Mouse (Mus musculus): Measurements from ENCODE around the gene Syde1. TPM values are rescaled to one million over a fixed set of nuclear protein-coding genes. Genes with fewer than 3 reads are reported as not detected.
A peak's percentile ranks its signal among the peaks of the same experiment; 100 is the strongest.
"Not testable (repeated sequence)": the region's sequence is repeated elsewhere in the genome, so short reads cannot be mapped to it uniquely, and the experiment has no call there.

Gene Syde1
- polyA plus RNA-seq (2015; fragmentation: Nextera tagmentation; extraction: Ambion mirVana): 13.0 and 14.8 TPM in 2 replicates

DNA sequence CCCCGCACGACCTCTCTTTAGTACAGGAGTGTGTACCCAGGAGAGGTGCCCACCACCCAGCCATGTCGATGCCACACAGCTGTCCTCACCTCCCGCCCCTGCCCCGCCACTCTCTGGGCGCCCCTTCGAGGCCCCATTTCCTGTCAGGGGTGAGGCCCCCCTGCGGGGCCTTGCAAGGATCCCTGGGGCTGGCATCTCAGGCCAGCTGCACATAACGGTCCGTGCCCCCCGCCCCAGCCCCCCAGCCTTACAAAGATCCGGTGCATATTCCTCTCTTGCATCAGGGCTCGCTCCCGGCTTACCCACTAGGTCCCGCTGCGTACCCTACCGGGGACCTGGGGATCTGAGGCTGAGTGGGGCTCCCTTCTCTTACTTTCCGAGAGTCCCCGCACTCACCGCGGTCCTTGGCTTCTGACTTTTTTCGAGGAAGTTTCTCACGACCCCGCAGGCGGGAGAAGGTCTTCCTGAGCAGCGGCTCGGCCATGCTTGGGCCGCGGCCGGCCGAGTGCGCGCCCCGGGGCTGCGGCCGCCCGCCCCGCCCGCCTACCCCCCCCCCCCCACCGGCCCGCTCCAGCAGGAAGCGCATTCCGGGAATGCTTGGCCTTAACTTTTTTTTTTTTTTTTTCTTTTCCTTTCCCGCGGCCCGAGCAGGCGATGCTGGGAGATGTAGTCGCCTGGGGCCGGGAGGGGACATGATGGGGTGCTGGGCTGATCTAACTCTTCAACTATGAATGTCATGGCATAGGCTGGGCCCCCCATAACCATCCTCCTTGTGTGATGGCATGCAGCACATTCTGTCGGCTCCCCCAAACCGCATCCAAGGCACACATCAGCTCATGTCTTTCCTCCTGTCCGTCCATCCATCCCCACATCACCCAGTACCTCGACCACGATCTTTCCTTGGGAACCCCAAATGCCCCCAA lies at the start of gene Syde1:
TSS of gene Syde1 (minus strand) at position 559 of the 923 bp plus-strand sequence.
- Histone ChIP-seq H3K9ac (peak within 1 kb of the TSS; percentile 90), H3K4me3 (peak within 1 kb of the TSS; percentile 93), H3K9me3 (replicated peaks) (no peaks in the 10 kb centered on the region), H3K27ac (peak within 1 kb of the TSS; percentile 94), H3K4me2 (peak within 1 kb of the TSS; percentile 84), H3K36me3 (peaks cover 27% of the 10 kb centered on the region), H3K4me1 (replicated peaks) (peaks cover 16% of the 10 kb centered on the region), H3K27me3 (no peaks in the 10 kb centered on the region)
- WGBS: 3% methylated on average over 54 of the region's 54 CpGs
- peak; percentile 82 for ATAC-seq (replicated peaks; ENCODE audit: insufficient number of reproducible peaks, insufficient read depth, low FRiP score, low read depth)

DNA sequence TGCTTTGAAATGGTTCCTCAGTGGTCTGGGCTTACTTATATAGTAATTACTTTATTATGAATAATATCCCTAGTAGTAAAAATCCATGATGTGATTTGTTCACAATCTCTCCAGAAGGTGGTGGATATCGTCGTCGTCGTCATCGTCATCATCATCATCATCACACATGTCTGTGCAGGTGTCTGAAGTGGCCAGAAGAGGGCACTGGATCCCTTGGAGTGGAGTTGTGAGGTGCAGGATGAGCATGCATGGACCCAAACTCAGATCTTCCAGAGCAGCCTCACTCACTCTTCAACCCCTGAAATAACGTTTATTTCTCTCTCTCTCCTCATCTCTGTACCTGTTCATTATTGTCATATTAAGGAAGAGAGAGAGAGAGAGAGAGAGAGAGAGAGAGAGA lies 40.5 kb upstream of the Syde1 start:
- no peaks in the 10 kb centered on the region for H3K36me3 ChIP-seq

DNA sequence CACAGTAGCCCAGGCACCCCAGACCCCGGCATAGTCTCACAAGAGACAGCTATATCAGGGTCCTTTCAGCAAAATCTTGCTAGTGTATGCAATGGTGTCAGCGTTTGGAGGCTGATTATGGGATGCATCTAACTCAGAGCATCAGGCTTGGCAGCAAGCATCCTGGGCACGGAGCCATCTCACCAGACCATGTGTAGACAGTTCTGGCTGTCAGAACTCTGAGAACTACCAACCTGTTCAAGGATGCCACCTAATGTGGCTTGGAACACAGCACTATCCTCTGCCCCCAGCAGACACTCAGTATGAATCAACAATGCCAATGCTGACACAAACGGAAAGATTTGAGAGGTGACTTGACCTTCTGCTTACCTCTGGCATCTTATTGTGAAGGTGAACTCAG lies 38.4 kb upstream of the Syde1 start:
- Histone ChIP-seq H3K4me3 (no peak overlapping the region), H3K4me2 (no peak overlapping the region), H3K27ac (no peak overlapping the region), H3K4me1 (replicated peaks) (no peaks in the 10 kb centered on the region), H3K9ac (no peak overlapping the region), H3K27me3 (no peaks in the 10 kb centered on the region), H3K36me3 (no peaks in the 10 kb centered on the region), H3K9me3 (replicated peaks) (no peaks in the 10 kb centered on the region)
- ATAC-seq (replicated peaks; ENCODE audit: insufficient number of reproducible peaks, insufficient read depth, low FRiP score, low read depth): no peak
- 68% methylated on average over 4 of the region's 4 CpGs for WGBS

More for the DNA sequence above, 40.5 kb upstream of the Syde1 start:
- Histone ChIP-seq H3K4me1 (replicated peaks) (no peaks in the 10 kb centered on the region), H3K27ac (no peak overlapping the region), H3K4me3 (no peak overlapping the region), H3K4me2 (no peak overlapping the region), H3K9ac (no peak overlapping the region), H3K9me3 (replicated peaks) (no peaks in the 10 kb centered on the region), H3K27me3 (no peaks in the 10 kb centered on the region)
- WGBS: 17% methylated on average over 6 of the region's 6 CpGs
- ATAC-seq (replicated peaks; ENCODE audit: insufficient number of reproducible peaks, insufficient read depth, low FRiP score, low read depth): no peak

DNA sequence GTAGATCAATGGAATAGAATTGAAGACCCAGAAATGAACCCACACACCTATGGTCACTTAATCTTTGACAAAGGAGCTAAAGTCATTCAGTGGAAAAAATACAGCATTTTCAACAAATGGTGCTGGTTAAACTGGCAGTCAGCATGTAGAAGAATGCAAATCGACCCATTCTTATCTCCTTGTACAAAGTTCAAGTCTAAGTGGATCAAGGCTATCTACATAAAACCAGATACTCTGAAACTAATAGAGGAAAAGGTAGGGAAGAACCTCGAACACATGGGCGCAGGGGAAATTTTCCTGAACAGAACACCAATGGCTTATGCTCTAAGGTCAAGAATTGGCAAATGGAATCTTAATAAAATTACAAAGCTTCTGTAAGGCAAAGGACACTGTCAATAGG lies 31.4 kb upstream of the Syde1 start:
- not testable (repeated sequence) for ATAC-seq (replicated peaks; ENCODE audit: insufficient number of reproducible peaks, insufficient read depth, low FRiP score, low read depth); H3K36me3 ChIP-seq; H3K27ac ChIP-seq; H3K9ac ChIP-seq; H3K4me3 ChIP-seq; H3K4me1 ChIP-seq (replicated peaks); H3K4me2 ChIP-seq; H3K9me3 ChIP-seq (replicated peaks); H3K27me3 ChIP-seq
- WGBS: 72% methylated on average over 3 of the region's 3 CpGs

DNA sequence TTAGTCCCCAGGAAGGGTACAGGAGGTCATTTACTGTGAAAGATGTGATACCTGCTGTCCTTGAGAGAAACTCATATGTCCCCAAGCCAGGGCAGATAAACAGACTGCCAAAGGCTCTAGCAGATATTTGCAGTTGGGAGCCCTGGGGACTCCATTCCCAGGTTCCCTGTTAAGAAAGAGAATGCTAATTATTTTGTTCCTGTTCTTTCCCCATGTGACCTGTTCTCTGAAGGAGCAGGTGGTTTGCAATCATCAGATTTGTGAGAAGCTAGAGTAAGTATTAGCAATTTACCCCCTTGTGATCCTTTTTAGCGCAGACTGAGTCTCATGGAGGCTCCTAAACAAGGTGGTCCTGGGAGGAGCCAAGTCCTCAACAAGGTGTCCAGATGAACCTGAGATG lies 26.2 kb upstream of the Syde1 start, which contains the start of gene Olfr1357:
TSS of gene Olfr1357 (minus strand) at position 101 of the 400 bp plus-strand sequence.
- H3K27me3 ChIP-seq: no peaks in the 10 kb centered on the region
- 77% methylated on average over 1 of the region's 1 CpGs for WGBS
- no peak for ATAC-seq (replicated peaks; ENCODE audit: insufficient number of reproducible peaks, insufficient read depth, low FRiP score, low read depth)
- H3K4me3 ChIP-seq: no peak within 1 kb of the TSS
- no peak within 1 kb of the TSS for H3K4me2 ChIP-seq
- no peaks in the 10 kb centered on the region for H3K4me1 ChIP-seq (replicated peaks)
- no peaks in the 10 kb centered on the region for H3K36me3 ChIP-seq
- no peaks in the 10 kb centered on the region for H3K9me3 ChIP-seq (replicated peaks)
- no peak within 1 kb of the TSS for H3K27ac ChIP-seq
- no peak within 1 kb of the TSS for H3K9ac ChIP-seq

DNA sequence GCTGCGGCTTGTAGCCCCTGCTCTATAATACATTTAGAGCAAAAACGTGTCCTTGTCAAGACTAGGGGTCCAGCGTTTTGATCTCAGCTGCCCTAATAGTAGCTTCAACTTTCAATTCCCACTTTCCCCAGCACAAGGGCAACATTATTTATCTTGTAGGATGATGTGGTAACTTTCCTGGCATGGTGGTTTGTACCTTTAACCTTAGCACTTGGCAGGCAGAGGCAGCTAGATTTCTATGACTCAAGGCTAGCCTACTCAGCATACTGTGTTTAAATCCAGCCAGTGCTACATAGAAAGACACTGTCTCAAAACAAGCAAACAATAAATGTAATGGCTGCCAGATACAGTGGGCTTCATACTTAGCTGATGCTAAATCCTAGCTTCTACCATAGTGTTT lies 15.8 kb upstream of the Syde1 start:
- ATAC-seq (replicated peaks; ENCODE audit: insufficient number of reproducible peaks, insufficient read depth, low FRiP score, low read depth): no peak
- Histone ChIP-seq H3K27ac (no peak overlapping the region), H3K9ac (no peak overlapping the region), H3K27me3 (no peaks in the 10 kb centered on the region), H3K4me3 (no peak overlapping the region), H3K36me3 (no peaks in the 10 kb centered on the region), H3K4me2 (no peak overlapping the region), H3K4me1 (replicated peaks) (no peaks in the 10 kb centered on the region), H3K9me3 (replicated peaks) (no peaks in the 10 kb centered on the region)
- 63% methylated on average over 3 of the region's 3 CpGs for WGBS

DNA sequence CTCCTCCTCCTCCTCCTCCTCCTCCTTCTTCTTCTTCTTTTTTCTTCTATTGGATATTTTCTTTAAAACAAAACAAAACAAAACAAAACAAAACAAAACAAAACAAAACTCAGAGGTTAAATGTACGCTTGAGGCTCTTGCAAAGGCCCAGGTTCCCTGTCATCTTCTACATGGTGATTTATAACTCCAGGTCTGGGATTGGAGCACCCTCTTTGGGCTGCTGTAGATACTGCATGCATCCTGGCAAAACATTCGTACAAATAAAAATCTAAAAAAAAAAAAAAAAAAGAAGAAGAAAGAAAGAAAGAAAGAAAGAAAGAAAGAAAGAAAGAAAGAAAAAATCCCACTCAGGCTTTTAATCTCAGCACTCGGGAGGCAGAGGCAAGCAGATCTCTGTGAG lies 13.3 kb upstream of the Syde1 start:
- H3K9me3 ChIP-seq (replicated peaks): no peaks in the 10 kb centered on the region
- no peaks in the 10 kb centered on the region for H3K4me1 ChIP-seq (replicated peaks)
- H3K27ac ChIP-seq: no peak overlapping the region
- no peak overlapping the region for H3K9ac ChIP-seq
- H3K27me3 ChIP-seq: no peaks in the 10 kb centered on the region
- H3K4me3 ChIP-seq: no peak overlapping the region
- ATAC-seq (replicated peaks; ENCODE audit: insufficient number of reproducible peaks, insufficient read depth, low FRiP score, low read depth): no peak
- WGBS: 31% methylated on average over 3 of the region's 3 CpGs
- H3K36me3 ChIP-seq: no peaks in the 10 kb centered on the region
- H3K4me2 ChIP-seq: no peak overlapping the region

DNA sequence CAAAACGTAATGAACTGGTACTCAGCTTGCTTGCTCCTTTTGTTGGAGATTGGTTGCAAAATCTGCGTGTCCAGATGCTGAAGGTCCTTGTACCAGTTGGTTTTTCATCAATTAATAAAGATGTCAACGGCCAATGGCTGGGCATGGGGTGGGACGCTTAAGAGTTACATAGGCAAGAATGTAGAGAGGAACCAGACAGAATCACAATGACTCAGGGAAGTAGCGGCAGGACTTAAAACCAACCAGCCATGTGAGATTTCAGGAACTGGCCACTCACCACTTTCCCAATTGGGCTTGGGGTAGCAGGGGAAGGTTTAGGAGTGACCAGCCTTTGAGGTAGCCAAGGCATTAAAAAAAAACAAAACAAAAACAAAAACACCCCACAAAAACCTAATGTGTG lies 8.1 kb upstream of the Syde1 start:
- Histone ChIP-seq H3K4me2 (no peak overlapping the region), H3K4me1 (replicated peaks) (no peaks in the 10 kb centered on the region), H3K27me3 (no peaks in the 10 kb centered on the region), H3K4me3 (no peak overlapping the region), H3K36me3 (no peaks in the 10 kb centered on the region), H3K9ac (no peak overlapping the region), H3K27ac (no peak overlapping the region), H3K9me3 (replicated peaks) (no peaks in the 10 kb centered on the region)
- 86% methylated on average over 5 of the region's 5 CpGs for WGBS
- no peak for ATAC-seq (replicated peaks; ENCODE audit: insufficient number of reproducible peaks, insufficient read depth, low FRiP score, low read depth)

DNA sequence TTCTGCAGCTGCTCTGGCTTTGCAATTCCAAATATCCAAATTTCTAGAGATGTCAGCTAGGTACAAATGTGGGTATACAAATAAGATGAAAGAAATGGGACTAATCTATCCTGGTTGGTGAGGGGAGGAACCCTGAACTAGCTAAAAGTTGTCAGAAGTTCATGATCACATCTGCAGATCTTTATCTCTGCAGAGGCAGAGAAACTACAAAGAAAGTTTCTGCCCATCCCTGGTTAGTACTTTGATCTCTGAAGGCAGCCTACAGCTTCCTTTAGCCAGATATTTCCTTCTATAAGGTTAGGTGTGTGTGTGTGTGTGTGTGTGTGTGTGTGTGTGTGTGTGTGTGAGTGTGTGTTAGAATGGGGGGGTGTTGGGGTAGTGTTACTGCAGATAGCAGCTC lies 2.8 kb upstream of the Syde1 start:
- no peaks in the 10 kb centered on the region for H3K27me3 ChIP-seq
- no peak for ATAC-seq (replicated peaks; ENCODE audit: insufficient number of reproducible peaks, insufficient read depth, low FRiP score, low read depth)
- no peak overlapping the region for H3K4me2 ChIP-seq
- peaks cover 16% of the 10 kb centered on the region for H3K4me1 ChIP-seq (replicated peaks)
- H3K27ac ChIP-seq: no peak overlapping the region
- no peak overlapping the region for H3K9ac ChIP-seq
- H3K36me3 ChIP-seq: peaks cover 3% of the 10 kb centered on the region
- H3K9me3 ChIP-seq (replicated peaks): no peaks in the 10 kb centered on the region
- no peak overlapping the region for H3K4me3 ChIP-seq

DNA sequence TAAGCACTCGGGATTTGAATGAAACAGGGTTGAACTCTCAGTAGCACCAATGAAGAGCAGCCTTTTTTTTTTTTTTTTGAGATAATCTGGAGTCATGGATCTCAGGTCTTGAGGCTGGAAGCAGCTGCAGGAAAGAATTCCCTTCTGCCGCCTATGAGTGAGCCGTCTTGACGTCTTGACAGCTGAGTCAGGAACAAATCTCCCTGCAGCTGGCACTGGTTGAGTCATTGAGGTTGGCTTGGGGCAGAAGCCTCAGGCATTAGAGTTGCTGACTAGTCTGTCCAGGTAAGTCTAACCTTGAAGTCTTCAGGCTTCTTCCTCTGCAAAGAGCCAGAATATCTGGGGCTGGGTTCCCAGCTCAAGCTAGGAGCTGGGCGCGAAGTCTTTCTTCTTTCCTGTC lies 2.4 kb upstream of the Syde1 start:
- Histone ChIP-seq H3K36me3 (peaks cover 7% of the 10 kb centered on the region), H3K4me3 (no peak overlapping the region), H3K4me2 (no peak overlapping the region), H3K4me1 (replicated peaks) (peaks cover 16% of the 10 kb centered on the region), H3K27me3 (no peaks in the 10 kb centered on the region), H3K27ac (no peak overlapping the region), H3K9ac (no peak overlapping the region), H3K9me3 (replicated peaks) (no peaks in the 10 kb centered on the region)
- WGBS: 57% methylated on average over 6 of the region's 6 CpGs
- no peak for ATAC-seq (replicated peaks; ENCODE audit: insufficient number of reproducible peaks, insufficient read depth, low FRiP score, low read depth)

DNA sequence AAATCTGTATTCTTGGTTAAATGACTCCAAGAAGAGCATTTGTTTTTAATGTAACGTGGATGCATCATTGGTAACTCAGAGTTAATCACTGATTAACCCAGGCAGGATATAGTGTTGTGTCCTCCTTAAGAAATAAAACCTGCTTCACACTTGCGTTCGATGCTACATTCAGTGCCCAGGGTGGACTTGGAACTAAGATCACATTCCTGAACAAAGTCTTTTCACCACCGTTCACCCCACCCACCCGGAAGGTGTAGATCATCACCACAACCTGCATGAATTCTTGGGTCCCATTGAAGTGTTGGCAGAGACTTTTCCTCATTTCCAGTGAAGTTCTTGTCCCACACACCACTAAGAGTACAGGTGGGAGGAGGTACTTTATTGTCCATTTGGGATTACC lies 2.0 kb upstream of the Syde1 start:
- H3K9me3 ChIP-seq (replicated peaks): no peaks in the 10 kb centered on the region
- peaks cover 11% of the 10 kb centered on the region for H3K36me3 ChIP-seq
- H3K4me3 ChIP-seq: no peak overlapping the region
- H3K4me2 ChIP-seq: no peak overlapping the region
- H3K9ac ChIP-seq: no peak overlapping the region
- 86% methylated on average over 5 of the region's 5 CpGs for WGBS
- no peaks in the 10 kb centered on the region for H3K27me3 ChIP-seq
- ATAC-seq (replicated peaks; ENCODE audit: insufficient number of reproducible peaks, insufficient read depth, low FRiP score, low read depth): no peak
- peaks cover 16% of the 10 kb centered on the region for H3K4me1 ChIP-seq (replicated peaks)
- H3K27ac ChIP-seq: no peak overlapping the region

DNA sequence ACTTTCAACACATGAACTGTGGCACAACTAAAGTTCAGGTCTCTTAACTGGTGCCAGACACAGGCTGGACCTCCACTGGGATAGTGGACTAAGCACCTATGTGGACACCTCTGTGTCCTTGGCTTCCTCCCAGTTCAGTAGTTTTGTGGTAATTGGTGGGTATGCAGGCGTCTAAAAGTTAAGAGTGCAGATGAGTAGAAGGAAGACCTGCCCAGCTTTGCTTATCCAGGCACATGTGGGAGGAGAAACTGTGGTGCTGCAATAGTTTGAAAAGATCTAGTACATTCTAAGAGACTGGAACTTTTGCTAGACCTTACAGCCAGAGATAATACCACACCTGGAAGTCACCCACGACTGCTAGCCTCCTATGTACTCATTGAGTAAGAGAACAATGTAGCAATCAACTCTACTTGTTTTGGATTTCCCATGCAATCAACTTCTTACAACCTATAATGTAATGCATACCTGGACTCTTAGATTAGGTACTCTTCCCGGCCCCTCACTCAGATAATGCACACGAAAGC lies 1.2 kb upstream of the Syde1 start:
- Histone ChIP-seq H3K36me3 (peaks cover 16% of the 10 kb centered on the region), H3K9ac (no peak overlapping the region), H3K9me3 (replicated peaks) (no peaks in the 10 kb centered on the region), H3K4me2 (no peak overlapping the region), H3K4me3 (no peak overlapping the region), H3K4me1 (replicated peaks) (peaks cover 16% of the 10 kb centered on the region), H3K27ac (no peak overlapping the region), H3K27me3 (no peaks in the 10 kb centered on the region)
- ATAC-seq (replicated peaks; ENCODE audit: insufficient number of reproducible peaks, insufficient read depth, low FRiP score, low read depth): no peak
- 73% methylated on average over 4 of the region's 4 CpGs for WGBS
